Mouse (Mus musculus) myocyte (in vitro differentiated cells): Measurements from ENCODE around the gene Mprip. TPM values are rescaled to one million over a fixed set of nuclear protein-coding genes. Genes with fewer than 3 reads are reported as not detected.
"Not testable (repeated sequence)": the region's sequence is repeated elsewhere in the genome, so short reads cannot be mapped to it uniquely, and the experiment has no call there.

ENCODE experiments used
- H3K27me3 ChIP-seq: one replicate; pipeline ENCODE4 v1.6.1; 2011; ENCODE audit not compliant: control insufficient read depth, insufficient read depth, insufficient read length
- H3K36me3 ChIP-seq: one replicate; pipeline ENCODE4 v1.6.1; 2011; ENCODE audit not compliant: control insufficient read depth, insufficient read depth
- H3K4me2 ChIP-seq: one replicate; pipeline ENCODE4 v1.6.1; 2011; ENCODE audit warnings: low read depth, control low read depth
- H3K4me3 ChIP-seq: one replicate; pipeline ENCODE4 v1.5.1; 2011; ENCODE audit warnings: mild to moderate bottlenecking, control low read depth, moderate library complexity
- H3K79me2 ChIP-seq: one replicate; pipeline ENCODE4 v1.6.1; 2011; ENCODE audit not compliant: control insufficient read depth, insufficient read depth
- H3ac ChIP-seq: one replicate; pipeline ENCODE4 v1.6.1; 2011; ENCODE audit not compliant: control insufficient read depth, insufficient read length
- CEBPB ChIP-seq: IDR thresholded peaks from 2 replicates; pipeline ENCODE4 v1.6.1; 2011; ENCODE audit warnings: mild to moderate bottlenecking, moderate library complexity; ENCODE audit not compliant: poor library complexity, insufficient read depth, severe bottlenecking
- E2F4 ChIP-seq: IDR thresholded peaks from one replicate; pipeline ENCODE4 v1.6.1; 2011; ENCODE audit warnings: mild to moderate bottlenecking, control low read depth, moderate library complexity; ENCODE audit not compliant: insufficient read depth
- MAX ChIP-seq: IDR thresholded peaks from one replicate; pipeline ENCODE4 v1.6.1; 2011; ENCODE audit warnings: low read depth, mild to moderate bottlenecking, control low read depth
- MYOD1 ChIP-seq, 3 experiments: IDR thresholded peaks; one replicate each; pipeline ENCODE4 v1.6.1; 2011; ENCODE audit warnings: control low read depth in 2 of 3, low read depth in 2 of 3, mild to moderate bottlenecking in 2 of 3, moderate library complexity in 1 of 3; ENCODE audit not compliant: insufficient read length in 2 of 3, control insufficient read depth in 1 of 3
- MYOG ChIP-seq, 3 experiments: IDR thresholded peaks; one replicate each; pipeline ENCODE4 v1.6.1; 2011; ENCODE audit warnings: control low read depth in 2 of 3, low read depth in 2 of 3, mild to moderate bottlenecking in 2 of 3; ENCODE audit not compliant: insufficient read length in 2 of 3, control insufficient read depth in 1 of 3, insufficient read depth in 1 of 3
- POLR2A ChIP-seq: IDR thresholded peaks from one replicate; pipeline ENCODE4 v1.6.1; 2011; ENCODE audit warnings: low read depth, mild to moderate bottlenecking, control low read depth, moderate library complexity; ENCODE audit not compliant: insufficient read length
- POLR2AphosphoS2 ChIP-seq: IDR thresholded peaks from one replicate; pipeline ENCODE4 v1.6.1; 2011; ENCODE audit warnings: low read depth, control low read depth; ENCODE audit not compliant: insufficient read length
- REST ChIP-seq: IDR thresholded peaks from one replicate; pipeline ENCODE4 v1.6.1; 2011; ENCODE audit warnings: mild to moderate bottlenecking, control low read depth, moderate library complexity; ENCODE audit not compliant: insufficient read depth, insufficient read length
- SRF ChIP-seq: IDR thresholded peaks from one replicate; pipeline ENCODE4 v1.6.1; 2011; ENCODE audit warnings: low read depth; ENCODE audit not compliant: control insufficient read depth, insufficient read length
- TCF12 ChIP-seq: IDR thresholded peaks from one replicate; pipeline ENCODE4 v1.6.1; 2011; ENCODE audit warnings: mild to moderate bottlenecking, control low read depth; ENCODE audit not compliant: poor library complexity, insufficient read depth, severe bottlenecking
- TCF3 ChIP-seq: IDR thresholded peaks from one replicate; pipeline ENCODE4 v1.6.1; 2011; ENCODE audit warnings: low read depth, control low read depth; ENCODE audit not compliant: insufficient read length
- USF1 ChIP-seq: IDR thresholded peaks from one replicate; pipeline ENCODE4 v1.6.1; 2011; ENCODE audit warnings: low read depth, mild to moderate bottlenecking, control low read depth, moderate library complexity
- polyA plus RNA-seq: library from polyadenylated mRNA; unstranded; fragments of >200 nt; fragmentation: generic; extraction: Trizol; gene quantifications from one replicate; pipeline ENCODE4 v1.2.1, GENCODE M21; 2012; ENCODE audit warnings: missing spikeins

Gene Mprip
- polyA plus RNA-seq, 1 experiment, result 191 TPM

DNA sequence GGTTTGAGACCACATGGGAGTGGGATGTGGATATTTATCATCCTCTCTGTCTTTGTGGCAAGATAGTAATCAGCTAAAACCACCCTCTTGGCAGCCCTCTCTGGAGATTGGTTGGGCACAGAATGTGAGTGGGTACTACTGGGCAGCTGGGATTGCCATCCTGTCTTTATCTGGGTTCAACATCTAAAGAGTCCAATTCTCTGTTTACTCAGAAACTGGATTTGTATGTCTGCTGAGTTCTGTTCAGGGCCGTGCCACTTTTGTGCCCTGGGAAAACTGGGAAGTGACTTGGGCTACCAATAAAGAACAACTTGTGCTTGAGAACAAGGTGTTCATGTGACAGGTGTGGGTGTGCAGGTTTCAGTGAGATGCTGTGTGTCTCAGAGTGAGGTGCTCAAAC lies 73.2 kb downstream of the Mprip start:
- no peak overlapping the region for H3ac ChIP-seq
- peaks cover 3% of the 10 kb centered on the region for H3K79me2 ChIP-seq
- H3K4me3 ChIP-seq, result no peak overlapping the region
- TF ChIP-seq SRF (no peak), TCF3 (no peak), TCF12 (no peak), MYOG (IDR thresholded peaks at IDR 0.05; ENCODE audit: control insufficient read depth in 1 of 3, insufficient read depth in 1 of 3, insufficient read length in 2 of 3, low read depth in 2 of 3) (no peak), CEBPB (no peak), E2F4 (no peak), MAX (no peak), POLR2A (no peak), REST (no peak), POLR2AphosphoS2 (no peak), USF1 (no peak), MYOD1 (IDR thresholded peaks at IDR 0.05; ENCODE audit: control insufficient read depth in 1 of 3, insufficient read length in 2 of 3, low read depth in 2 of 3) (no peak)
- peaks cover 49% of the 10 kb centered on the region for H3K36me3 ChIP-seq
- no peaks in the 10 kb centered on the region for H3K27me3 ChIP-seq
- H3K4me2 ChIP-seq, result no peak overlapping the region

DNA sequence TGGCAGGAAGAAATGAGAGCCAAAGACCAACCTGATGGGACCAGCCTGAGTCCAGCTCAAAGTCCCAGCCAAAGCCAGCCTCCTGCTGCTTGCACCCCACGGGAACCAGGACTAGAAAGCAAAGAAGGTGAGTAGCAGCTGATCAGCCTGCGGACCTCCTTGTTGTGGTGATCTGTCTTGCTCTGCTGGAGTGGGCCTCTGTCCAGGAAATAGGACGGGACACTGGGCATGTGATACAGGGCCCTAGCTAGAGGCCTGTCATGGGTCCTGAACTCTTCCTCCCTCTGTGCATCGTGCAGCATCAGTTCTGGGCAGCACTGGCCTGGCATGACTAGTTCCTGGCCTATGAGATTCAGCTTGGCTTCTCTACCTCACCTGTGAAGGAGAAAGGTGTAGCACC lies 74.8 kb downstream of the Mprip start:
- not testable (repeated sequence) for H3K27me3 ChIP-seq, H3ac ChIP-seq, H3K4me3 ChIP-seq, H3K79me2 ChIP-seq, H3K4me2 ChIP-seq
- peaks cover 51% of the 10 kb centered on the region for H3K36me3 ChIP-seq

DNA sequence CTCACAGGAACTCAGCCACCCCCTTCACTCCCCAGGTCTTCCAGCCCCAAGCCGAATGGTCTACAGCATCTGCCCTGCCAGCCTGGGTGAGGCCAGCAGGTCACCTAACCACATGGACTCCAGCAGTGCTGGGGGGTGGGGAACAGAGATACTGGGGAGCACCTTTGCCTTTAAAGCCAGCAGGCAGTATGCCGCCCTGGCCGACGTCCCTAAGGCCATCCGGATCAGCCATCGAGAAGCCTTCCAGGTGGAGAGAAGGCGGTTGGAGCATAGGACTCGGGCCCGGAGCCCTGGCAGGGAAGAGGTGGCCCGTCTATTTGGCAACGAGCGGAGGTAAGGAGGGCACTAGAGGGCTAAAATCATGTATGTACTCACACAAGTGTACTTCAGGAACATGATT lies 76.1 kb downstream of the Mprip start:
- Histone ChIP-seq H3K79me2 (no peaks in the 10 kb centered on the region), H3ac (no peak overlapping the region), H3K36me3 (peaks cover 54% of the 10 kb centered on the region), H3K27me3 (no peaks in the 10 kb centered on the region), H3K4me3 (no peak overlapping the region), H3K4me2 (no peak overlapping the region)
- TF ChIP-seq USF1, result no peak
- TF ChIP-seq E2F4, result no peak
- TF ChIP-seq POLR2A, result no peak
- TF ChIP-seq MYOD1 (IDR thresholded peaks at IDR 0.05; ENCODE audit: control insufficient read depth in 1 of 3, insufficient read length in 2 of 3, low read depth in 2 of 3), result no peak
- TF ChIP-seq REST, result no peak
- no peak for TF ChIP-seq MAX
- TF ChIP-seq TCF3, result no peak
- no peak for TF ChIP-seq SRF
- TF ChIP-seq MYOG (IDR thresholded peaks at IDR 0.05; ENCODE audit: control insufficient read depth in 1 of 3, insufficient read depth in 1 of 3, insufficient read length in 2 of 3, low read depth in 2 of 3), result no peak
- TF ChIP-seq CEBPB, result no peak
- TF ChIP-seq POLR2AphosphoS2, result no peak
- no peak for TF ChIP-seq TCF12

DNA sequence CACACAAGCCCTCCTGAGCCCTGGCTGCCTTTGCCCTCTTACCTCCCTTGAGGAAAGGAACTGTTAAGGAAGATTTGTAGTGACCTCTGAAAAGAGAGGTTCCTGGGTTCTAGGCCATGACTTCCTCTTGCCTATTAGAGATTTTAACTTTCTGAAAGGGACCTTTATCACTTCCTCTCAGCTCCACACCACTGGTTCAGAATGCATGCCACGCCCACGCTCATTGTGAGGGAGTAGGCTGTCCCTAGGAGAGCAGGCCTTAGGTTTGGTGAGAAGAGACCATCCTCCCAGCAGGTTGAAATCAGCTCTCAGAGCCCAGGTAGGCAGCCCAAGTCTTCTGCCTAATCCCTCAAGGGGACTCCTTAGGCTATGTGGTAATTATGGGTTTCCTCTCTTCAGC lies 78.9 kb downstream of the Mprip start:
- H3K36me3 ChIP-seq, result peaks cover 60% of the 10 kb centered on the region
- no peak overlapping the region for H3ac ChIP-seq
- no peak overlapping the region for H3K4me3 ChIP-seq
- TF ChIP-seq POLR2AphosphoS2 (no peak), E2F4 (no peak), MYOG (IDR thresholded peaks at IDR 0.05; ENCODE audit: control insufficient read depth in 1 of 3, insufficient read depth in 1 of 3, insufficient read length in 2 of 3, low read depth in 2 of 3) (no peak), POLR2A (no peak), TCF3 (no peak), USF1 (no peak), MYOD1 (IDR thresholded peaks at IDR 0.05; ENCODE audit: control insufficient read depth in 1 of 3, insufficient read length in 2 of 3, low read depth in 2 of 3) (no peak), CEBPB (no peak), TCF12 (no peak), SRF (no peak), REST (no peak), MAX (no peak)
- H3K4me2 ChIP-seq, result no peak overlapping the region
- H3K27me3 ChIP-seq, result no peaks in the 10 kb centered on the region
- no peaks in the 10 kb centered on the region for H3K79me2 ChIP-seq

DNA sequence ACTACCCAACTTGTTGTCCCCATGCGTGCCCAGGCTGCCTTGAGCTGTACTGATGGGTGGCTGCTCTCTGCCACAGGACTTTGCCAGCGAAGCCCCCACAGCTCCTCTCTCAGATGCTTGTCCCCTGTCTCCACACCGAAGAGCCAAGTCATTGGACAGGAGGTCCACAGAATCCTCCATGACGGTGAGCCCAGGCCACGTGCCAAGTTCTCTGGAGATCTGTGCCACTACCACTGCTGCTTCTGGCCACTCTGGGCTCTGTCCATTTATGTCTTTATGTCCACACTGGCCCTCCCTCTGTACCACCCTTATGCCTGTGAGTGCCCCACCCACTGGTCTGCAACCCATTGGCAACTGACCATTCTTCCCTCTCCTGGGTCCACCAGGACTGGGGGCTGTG lies 80.8 kb downstream of the Mprip start:
- Histone ChIP-seq H3K79me2 (no peaks in the 10 kb centered on the region), H3K4me2 (no peak overlapping the region), H3K4me3 (no peak overlapping the region), H3ac (no peak overlapping the region), H3K36me3 (peaks cover 41% of the 10 kb centered on the region), H3K27me3 (no peaks in the 10 kb centered on the region)
- TF ChIP-seq TCF3 (no peak), POLR2A (no peak), USF1 (no peak), MYOG (IDR thresholded peaks at IDR 0.05; ENCODE audit: control insufficient read depth in 1 of 3, insufficient read depth in 1 of 3, insufficient read length in 2 of 3, low read depth in 2 of 3) (no peak), TCF12 (no peak), SRF (no peak), CEBPB (no peak), E2F4 (no peak), MAX (no peak), MYOD1 (IDR thresholded peaks at IDR 0.05; ENCODE audit: control insufficient read depth in 1 of 3, insufficient read length in 2 of 3, low read depth in 2 of 3) (no peak), REST (no peak), POLR2AphosphoS2 (no peak)
